Mouse (Mus musculus): ENCODE results near the gene Defb35. TPM values are rescaled to one million over a fixed set of nuclear protein-coding genes. Genes with fewer than 3 reads are reported as not detected.

Defb35 gene
- polyA plus RNA-seq, 1 experiment = not detected

DNA sequence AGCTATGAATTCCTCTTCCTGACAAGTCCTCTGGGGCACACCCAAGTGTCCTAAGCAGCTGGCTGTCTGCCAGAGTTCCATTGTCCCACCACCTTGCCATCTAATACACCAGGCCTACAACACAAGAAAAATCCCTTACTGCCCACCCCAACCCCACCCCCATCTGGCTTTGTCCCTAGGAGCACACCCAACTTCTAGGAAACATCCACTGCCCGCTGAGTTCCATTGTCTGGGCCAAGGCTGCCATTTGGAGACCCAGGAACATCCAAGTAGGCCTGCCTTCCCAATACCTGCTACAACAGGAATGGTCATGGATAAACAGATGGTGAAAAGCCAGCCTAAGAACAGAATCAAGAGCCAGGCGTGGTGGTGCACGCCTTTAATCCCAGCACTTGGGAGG lies 18.2 kb downstream of the Defb35 start:
- H3K4me1 ChIP-seq (ENCODE audit: control insufficient read depth, insufficient read depth, low read length) = no peaks in the 10 kb centered on the region
- H3K4me3 ChIP-seq (ENCODE audit: insufficient read depth, low read length) = no peak overlapping the region
- H3K27ac ChIP-seq (ENCODE audit: insufficient read depth, low read length) = no peak overlapping the region
- TF ChIP-seq CTCF (IDR thresholded peaks at IDR 0.05; ENCODE audit: extremely low read depth, insufficient read depth, low read length) (no peak), POLR2A (IDR thresholded peaks at IDR 0.05; ENCODE audit: extremely low read depth, insufficient read depth, low read length) (no peak)

DNA sequence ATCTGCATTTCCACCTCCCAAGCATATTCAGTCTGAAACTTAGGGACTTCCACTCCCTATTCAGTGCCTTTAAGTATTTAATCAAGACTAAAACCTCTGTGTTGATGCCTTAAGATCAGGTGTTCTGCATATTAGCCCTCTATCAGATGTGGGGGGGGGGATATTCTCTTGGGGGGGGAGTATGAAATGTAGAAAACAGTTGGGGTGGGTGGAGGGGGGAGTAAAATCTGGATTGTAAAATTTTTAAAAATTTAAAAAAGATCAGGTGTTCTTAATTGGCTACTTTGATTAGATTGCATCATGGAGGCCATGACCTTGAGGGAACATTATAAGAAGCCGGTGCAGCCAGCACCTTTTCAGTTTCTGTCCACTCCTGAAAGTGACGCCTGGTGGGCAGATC lies 20.3 kb downstream of the Defb35 start, which contains the start of gene Fam90a1a:
TSS of gene Fam90a1a (plus strand) at position 301 of the 400 bp plus-strand sequence.
- no peak within 1 kb of the TSS for H3K4me3 ChIP-seq (ENCODE audit: insufficient read depth, low read length)
- no peak within 1 kb of the TSS for H3K27ac ChIP-seq (ENCODE audit: insufficient read depth, low read length)
- no peak for TF ChIP-seq CTCF (IDR thresholded peaks at IDR 0.05; ENCODE audit: extremely low read depth, insufficient read depth, low read length)
- no peak for TF ChIP-seq POLR2A (IDR thresholded peaks at IDR 0.05; ENCODE audit: extremely low read depth, insufficient read depth, low read length)
- H3K4me1 ChIP-seq (ENCODE audit: control insufficient read depth, insufficient read depth, low read length) = no peaks in the 10 kb centered on the region

- no peaks in the 10 kb centered on the region for H3K4me1 ChIP-seq (ENCODE audit: control insufficient read depth, insufficient read depth, low read length)
- no peak overlapping the region for H3K27ac ChIP-seq (ENCODE audit: insufficient read depth, low read length)
- TF ChIP-seq CTCF (IDR thresholded peaks at IDR 0.05; ENCODE audit: extremely low read depth, insufficient read depth, low read length) (no peak), POLR2A (IDR thresholded peaks at IDR 0.05; ENCODE audit: extremely low read depth, insufficient read depth, low read length) (no peak)
- no peak overlapping the region for H3K4me3 ChIP-seq (ENCODE audit: insufficient read depth, low read length)
Observed at GRCm38 (mm10) chr8:21966646-21967045, 28.5 kb downstream of the Defb35 start.

GRCm38 (mm10) chr8:21969475-21969874 lies 31.3 kb downstream of the Defb35 start, which contains the start of gene Ccdc70:
Ccdc70 (plus strand) TSS chr8:21969775.
- Histone ChIP-seq H3K27ac (ENCODE audit: insufficient read depth, low read length) (no peak within 1 kb of the TSS), H3K4me1 (ENCODE audit: control insufficient read depth, insufficient read depth, low read length) (no peaks in the 10 kb centered on the region), H3K4me3 (ENCODE audit: insufficient read depth, low read length) (no peak within 1 kb of the TSS)
- TF ChIP-seq CTCF (IDR thresholded peaks at IDR 0.05; ENCODE audit: extremely low read depth, insufficient read depth, low read length) (no peak), POLR2A (IDR thresholded peaks at IDR 0.05; ENCODE audit: extremely low read depth, insufficient read depth, low read length) (no peak)

DNA sequence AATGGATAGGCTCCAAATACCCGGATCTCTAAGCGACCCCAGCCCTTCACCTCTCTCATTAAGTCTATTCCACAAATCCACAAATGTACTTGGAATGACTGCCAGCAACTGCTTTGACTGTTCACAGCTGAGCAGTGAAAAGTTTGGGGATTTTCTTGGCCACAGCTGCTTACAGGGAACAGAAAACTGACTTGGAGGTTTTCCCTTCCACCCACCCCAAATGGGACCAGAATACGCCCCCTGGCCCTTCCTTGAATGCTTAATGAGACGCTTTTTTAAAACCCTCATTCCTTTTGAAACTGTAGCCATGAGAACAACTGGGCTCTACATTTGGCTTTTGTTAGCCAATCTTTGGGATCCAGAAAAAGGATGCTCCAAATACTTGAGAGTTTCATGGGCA lies 40.0 kb downstream of the Defb35 start:
- no peaks in the 10 kb centered on the region; the same call in 1 of the 2 replicates for H3K4me1 ChIP-seq (ENCODE audit: control insufficient read depth, insufficient read depth, low read length)
- no peak overlapping the region; the same call in 1 of the 2 replicates for H3K27ac ChIP-seq (ENCODE audit: insufficient read depth, low read length)
- no peak overlapping the region for H3K4me3 ChIP-seq (ENCODE audit: insufficient read depth, low read length)
- TF ChIP-seq POLR2A (IDR thresholded peaks at IDR 0.05; ENCODE audit: extremely low read depth, insufficient read depth, low read length) (no peak), CTCF (IDR thresholded peaks at IDR 0.05; ENCODE audit: extremely low read depth, insufficient read depth, low read length) (no peak)

DNA sequence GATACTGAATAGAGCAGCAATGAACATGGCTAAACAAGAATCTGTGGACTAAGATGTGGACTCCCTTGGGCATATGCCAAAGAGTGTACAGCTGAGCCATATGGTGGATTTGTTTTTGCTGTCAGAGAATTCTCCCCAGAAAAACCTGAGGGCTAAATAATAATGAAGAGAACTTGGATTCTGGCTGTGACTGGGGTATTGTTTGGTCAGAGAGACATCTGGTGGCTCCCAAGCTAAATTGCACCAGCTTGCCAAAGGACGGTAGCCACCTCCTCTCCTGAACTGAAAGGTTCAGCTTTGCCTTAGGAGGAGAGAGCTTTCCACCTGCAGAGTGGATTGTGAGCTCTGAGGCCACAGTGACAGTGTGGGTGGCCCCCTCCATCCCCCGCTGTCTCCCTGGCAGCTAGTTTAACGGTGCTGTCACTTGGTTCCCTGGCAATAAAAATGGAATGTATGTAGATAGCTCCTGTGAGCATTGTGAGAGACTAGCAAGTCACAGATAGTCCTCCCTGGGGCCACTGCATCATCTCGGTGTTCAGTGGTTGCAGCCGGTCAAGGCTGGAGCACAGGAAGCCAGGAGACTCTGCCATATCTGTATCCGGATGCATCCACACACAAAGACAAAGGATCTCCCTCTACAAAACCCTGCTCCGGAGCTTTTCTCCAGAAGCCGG lies 43.6 kb downstream of the Defb35 start:
- TF ChIP-seq CTCF (IDR thresholded peaks at IDR 0.05; ENCODE audit: extremely low read depth, insufficient read depth, low read length) = peak; percentile 54
- no peak for TF ChIP-seq POLR2A (IDR thresholded peaks at IDR 0.05; ENCODE audit: extremely low read depth, insufficient read depth, low read length)
- Histone ChIP-seq H3K27ac (ENCODE audit: insufficient read depth, low read length) (no peak overlapping the region), H3K4me3 (ENCODE audit: insufficient read depth, low read length) (no peak overlapping the region), H3K4me1 (ENCODE audit: control insufficient read depth, insufficient read depth, low read length) (no peaks in the 10 kb centered on the region; the same call in 1 of the 2 replicates)

Other genes with a start within 250 kb of the Defb35 start
- not detected in 2 replicates for gene AY761184, start 234.7 kb upstream of the Defb35 start, polyA plus RNA-seq (2012; rRNA removed)
- not detected in 2 replicates for gene Defa24, start 203.9 kb upstream of the Defb35 start, polyA plus RNA-seq (2012; rRNA removed)
- not detected in 2 replicates for gene Defb50, start 114.8 kb upstream of the Defb35 start, polyA plus RNA-seq (2012; rRNA removed)
- gene Defb2, start 98.4 kb upstream of the Defb35 start, polyA plus RNA-seq (2012; rRNA removed) = not detected in 2 replicates
- not detected in 2 replicates for gene Defb10, start 79.5 kb upstream of the Defb35 start, polyA plus RNA-seq (2012; rRNA removed)
- not detected in 2 replicates for gene Defb9, start 52.9 kb upstream of the Defb35 start, polyA plus RNA-seq (2012; rRNA removed)
- not detected in 2 replicates for gene Defb11, start 31.9 kb upstream of the Defb35 start, polyA plus RNA-seq (2012; rRNA removed)
- gene Defb15, start 5.6 kb upstream of the Defb35 start, polyA plus RNA-seq (2012; rRNA removed) = not detected in 2 replicates
- not detected in 2 replicates for gene Defb13, start 8.4 kb downstream of the Defb35 start, polyA plus RNA-seq (2012; rRNA removed)
- not detected in 2 replicates for gene Fam90a1a, start 20.4 kb downstream of the Defb35 start, polyA plus RNA-seq (2012; rRNA removed)
- not detected in 2 replicates for gene Ccdc70, start 31.4 kb downstream of the Defb35 start, polyA plus RNA-seq (2012; rRNA removed)
- 1.4 and 1.6 TPM in 2 replicates for gene Atp7b, start 122.0 kb downstream of the Defb35 start, polyA plus RNA-seq (2012; rRNA removed)
- gene Alg11, start 122.4 kb downstream of the Defb35 start, polyA plus RNA-seq (2012; rRNA removed) = 12.3 and 13.0 TPM in 2 replicates
- gene Nek5, start 186.7 kb downstream of the Defb35 start, polyA plus RNA-seq (2012; rRNA removed) = 0.04 and 0.33 TPM in 2 replicates
- gene Nek3, start 228.1 kb downstream of the Defb35 start, polyA plus RNA-seq (2012; rRNA removed) = 2.7 and 2.8 TPM in 2 replicates
- gene Ckap2, start 247.5 kb downstream of the Defb35 start, polyA plus RNA-seq (2012; rRNA removed) = 0.85 and 1.7 TPM in 2 replicates

All from cortical plate, adult 2 months (tissue).